Mouse (Mus musculus) ovary, postnatal 10 days (tissue): Measurements from ENCODE around the gene Tuba8.

Experiments used
- DNase-seq: peaks from one replicate; pipeline ENCODE4 v3.0.0; 2022; ENCODE audit warnings: low spot score

Tuba8 gene

DNA sequence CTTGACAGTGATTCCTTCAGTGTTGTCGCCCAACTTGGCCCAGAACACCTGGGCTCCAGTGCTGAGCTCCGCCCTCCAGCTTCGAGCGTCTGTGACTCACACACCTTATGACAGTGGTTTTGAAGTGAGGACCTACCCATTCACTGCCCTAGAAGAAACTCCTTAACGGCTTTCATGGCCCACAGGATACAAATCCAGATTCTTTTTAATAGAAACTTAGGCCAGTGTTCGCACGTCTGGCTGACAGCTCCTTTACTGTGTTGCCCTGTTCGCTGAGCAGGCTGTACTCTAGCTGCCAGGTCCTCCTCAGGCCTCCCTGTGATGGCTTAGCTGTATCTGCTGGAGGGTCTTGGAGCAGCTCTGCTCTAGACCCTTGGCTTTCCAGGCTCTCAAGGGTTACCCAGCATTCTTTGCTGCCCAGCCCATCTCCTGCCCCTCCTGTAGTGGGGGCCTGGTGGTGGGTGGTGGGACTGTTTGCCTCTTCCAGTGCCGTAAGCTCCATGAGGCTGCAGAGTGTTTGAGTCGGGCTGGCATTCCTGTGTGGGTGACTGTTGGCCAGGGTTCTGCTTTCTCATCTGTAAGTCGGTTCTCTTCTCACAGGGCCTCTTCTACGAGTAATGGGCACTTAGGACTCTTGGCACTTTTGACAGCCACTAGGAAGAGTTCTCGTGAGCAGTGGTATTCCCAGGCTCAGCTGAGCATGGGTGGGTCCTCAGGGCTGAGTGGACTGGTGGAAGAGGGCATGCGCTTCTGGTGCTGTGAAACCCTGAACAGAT, 15.4 kb upstream of the Tuba8 start:
- DNase-seq, result no peak

- DNase-seq, result no peak
These were observed 12.6 kb upstream of the Tuba8 start for GRCm38 (mm10) chr6:121197807-121198365.

- DNase-seq, result no peak
These were observed 10.0 kb upstream of the Tuba8 start for GRCm38 (mm10) chr6:121200458-121200857.

DNA sequence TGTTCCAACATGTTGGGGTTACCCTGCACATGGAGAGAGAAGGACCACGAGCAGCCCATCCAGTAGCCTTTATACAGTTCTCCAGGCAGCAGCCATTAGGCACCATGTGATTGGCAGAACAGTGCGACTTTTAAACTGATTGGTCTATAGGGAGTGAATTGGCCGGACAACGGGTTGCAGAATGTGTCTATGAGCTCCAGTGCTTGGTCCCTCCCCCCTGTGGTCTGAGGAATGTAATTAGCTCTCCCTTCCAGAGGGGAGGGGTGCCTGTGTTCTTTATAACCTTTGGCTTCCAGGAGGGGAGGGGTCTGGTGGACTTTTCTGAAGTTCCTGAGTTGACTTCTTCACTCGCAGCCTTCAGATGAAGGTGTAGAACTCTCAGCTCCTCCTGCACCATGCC, 8.5 kb upstream of the Tuba8 start:
- DNase-seq, result no peak

DNA sequence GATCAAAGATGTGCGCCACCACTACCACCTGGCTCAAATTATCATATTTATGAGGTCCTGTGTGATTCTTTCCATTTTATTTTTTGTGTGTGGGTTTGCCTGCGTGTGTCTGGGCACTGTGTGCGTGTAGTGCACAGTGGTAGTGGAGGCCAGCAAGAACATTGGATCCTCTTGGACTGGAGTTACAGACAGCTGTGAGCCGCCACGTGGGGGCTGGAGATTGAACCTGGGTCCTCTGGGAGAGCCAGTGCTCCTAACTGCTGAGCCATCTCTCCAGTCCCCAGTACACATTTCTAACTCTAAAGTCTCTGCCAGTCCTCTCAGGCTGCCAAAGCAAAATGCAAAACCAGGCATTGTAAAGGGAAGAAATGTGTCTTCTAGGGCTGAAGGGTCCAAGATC, 4.0 kb upstream of the Tuba8 start:
- DNase-seq, result no peak

DNA sequence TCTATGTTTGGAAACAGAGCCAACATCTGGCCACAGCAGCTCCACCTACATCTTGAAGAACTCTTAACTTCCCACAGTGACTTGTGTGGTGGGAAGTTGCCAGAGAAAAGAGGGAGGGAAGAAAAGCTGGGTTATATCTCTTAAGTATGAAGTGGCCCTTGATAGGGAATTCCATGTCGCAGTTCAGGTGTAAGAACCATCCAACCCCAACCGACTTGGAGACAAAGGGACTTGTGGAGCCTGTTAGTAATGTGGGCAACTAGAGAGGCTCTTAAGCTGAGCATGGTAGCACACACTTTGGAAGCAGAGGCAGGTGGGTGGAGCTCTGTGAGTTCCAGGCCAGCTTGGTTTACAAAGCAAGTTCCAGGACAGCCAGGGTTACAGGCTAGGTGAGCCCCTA, 912 bp upstream of the Tuba8 start:
- no peak for DNase-seq

GRCm38 (mm10) chr6:121210926-121211289, 412 bp downstream of the Tuba8 start:
- DNase-seq, result no peak

DNA sequence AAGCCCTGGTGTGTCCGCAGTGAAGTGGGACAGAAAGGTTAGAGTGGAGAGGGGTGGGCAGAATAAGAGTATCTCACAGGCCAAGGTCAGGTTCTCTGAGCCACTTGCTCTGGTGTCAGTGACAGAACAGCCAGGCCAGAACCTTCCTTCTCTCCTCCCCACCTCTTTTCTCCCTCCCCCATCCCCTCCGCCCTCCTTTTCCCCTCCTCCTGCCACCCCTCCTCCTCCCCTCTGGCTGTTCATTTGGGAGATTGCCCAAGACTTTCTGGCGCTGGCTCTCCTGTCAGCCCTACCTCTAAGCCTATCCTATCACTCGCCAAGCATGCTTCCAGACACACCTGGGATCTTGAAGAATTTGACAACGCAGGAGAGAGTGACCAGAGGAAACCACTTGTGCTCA, 1.2 kb downstream of the Tuba8 start:
- no peak for DNase-seq

DNA sequence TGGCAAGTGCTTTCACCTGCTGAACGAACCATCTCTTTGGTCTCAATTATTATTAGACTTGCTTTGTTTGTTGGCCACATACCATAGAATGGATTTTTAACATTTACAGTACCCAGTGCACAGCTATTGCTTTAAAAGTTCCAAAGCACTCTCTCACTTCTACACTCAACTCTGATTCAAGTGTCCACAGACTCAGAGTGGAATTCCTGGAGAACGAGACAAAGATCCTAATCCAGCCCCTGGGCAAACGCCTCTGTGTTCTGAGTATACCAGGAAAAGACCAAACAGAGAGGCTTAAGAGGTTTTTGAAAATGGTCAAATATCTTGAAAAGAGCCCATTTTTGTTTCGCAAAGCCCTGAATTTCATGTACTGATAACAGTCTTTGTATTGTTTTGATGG, 2.5 kb downstream of the Tuba8 start:
- DNase-seq, result no peak

- no peak for DNase-seq
These were observed 3.7 kb downstream of the Tuba8 start for GRCm38 (mm10) chr6:121214221-121214620.

- DNase-seq, result no peak
These were observed 4.3 kb downstream of the Tuba8 start for GRCm38 (mm10) chr6:121214667-121215330.

- DNase-seq, result no peak
These were observed 4.8 kb downstream of the Tuba8 start for GRCm38 (mm10) chr6:121215336-121215735.

DNA sequence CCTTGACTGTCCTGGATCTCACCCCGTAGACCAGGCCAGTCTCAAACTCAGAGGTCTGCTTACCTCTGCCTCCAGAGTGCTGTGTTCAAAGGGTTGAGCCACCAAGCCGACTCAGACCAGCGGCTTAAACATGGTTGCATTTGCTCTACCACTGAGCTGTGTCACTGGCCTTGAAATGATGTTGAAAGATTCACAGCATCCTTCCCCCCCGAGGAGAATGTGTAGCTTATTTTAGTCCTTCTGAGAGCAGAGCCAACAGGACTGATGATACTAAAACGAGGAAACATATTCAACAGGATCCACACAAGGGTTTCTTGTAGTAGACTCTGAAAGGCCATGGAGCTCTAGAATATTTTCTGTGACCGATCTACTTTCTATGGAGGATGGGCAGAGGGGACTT, 5.4 kb downstream of the Tuba8 start:
- no peak for DNase-seq

DNA sequence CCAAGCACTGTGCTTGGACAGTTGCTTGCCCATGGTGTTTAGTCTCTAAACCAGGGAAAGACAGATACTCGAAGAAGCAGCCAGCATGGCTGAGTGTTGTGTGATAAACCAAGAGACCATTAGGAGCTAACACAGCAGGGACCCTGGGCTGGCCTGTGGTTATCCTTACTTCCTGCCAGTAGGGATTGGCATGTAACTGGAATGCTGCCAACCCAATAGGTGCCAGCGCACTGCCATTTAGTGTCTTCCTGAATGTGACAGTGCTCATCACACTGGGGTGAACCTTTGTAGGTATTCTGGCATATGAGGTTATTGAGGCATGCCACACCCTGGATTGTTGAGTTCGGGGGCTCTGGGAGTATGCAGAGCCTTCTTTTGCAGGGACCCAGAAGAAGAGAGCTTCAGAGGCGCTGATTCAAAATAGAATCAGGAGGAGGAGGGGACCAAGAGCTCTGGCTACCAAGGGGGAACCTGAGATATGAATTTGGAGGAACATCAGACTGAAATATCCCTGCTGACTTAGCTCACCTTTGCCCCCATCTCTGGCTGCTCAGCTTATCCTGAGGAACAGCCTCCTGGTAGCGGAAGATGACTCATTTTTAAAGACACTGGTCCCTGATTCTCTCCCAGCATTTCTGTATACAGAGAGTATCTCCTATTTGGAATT, 6.2 kb downstream of the Tuba8 start:
- DNase-seq, result no peak

GRCm38 (mm10) chr6:121218002-121218401, 7.5 kb downstream of the Tuba8 start:
- DNase-seq, result no peak

GRCm38 (mm10) chr6:121219406-121219805, 8.9 kb downstream of the Tuba8 start:
- DNase-seq, result no peak

DNA sequence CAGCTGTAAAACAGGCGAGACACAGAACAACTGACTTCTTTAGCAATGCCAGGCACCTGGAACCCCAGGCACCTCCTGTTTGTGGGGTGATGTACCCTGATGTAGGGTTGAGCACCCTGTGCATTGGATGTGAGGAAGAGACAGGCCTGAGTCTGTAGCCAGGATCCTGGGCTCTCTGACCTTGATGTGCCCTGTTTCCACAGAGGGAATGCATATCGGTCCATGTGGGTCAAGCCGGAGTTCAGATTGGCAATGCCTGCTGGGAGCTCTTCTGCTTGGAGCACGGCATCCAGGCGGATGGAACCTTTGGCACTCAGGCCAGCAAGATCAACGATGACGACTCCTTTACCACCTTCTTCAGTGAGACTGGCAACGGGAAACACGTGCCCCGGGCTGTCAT, 9.7 kb downstream of the Tuba8 start:
- no peak for DNase-seq

DNA sequence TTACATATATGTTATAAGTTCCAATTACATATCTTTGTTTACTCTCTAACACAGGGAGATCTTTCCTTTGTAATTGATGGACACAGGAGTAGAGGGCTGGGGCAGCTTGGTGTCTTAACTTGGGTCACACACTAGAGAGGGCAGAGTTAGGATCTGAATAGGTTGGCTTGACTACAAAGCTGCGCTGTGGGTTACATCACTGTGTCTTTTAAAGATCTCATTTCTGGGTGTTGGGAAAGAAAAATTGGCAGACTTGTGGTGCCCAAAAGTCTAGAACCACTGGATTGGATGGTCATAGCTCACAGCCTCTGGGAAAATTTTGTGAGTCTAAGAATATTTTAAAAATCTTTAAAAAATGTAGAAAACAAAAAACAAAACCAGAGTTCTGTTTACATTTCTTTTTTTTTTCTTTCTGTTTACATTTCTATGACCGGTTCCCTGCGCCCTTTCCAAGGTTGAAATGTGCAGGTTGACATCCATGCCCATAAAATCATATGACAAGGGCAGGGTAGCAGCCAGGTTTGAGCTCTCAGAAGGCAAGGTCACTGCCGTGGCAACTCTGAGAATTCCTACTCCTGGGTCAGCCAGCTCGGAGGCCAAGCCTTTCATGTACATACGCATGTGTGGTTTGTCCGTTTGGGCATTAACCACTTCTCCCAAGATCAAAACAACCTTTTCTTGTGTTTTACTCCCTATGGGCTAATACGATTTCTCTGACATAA, 11.5 kb downstream of the Tuba8 start:
- DNase-seq, result no peak

GRCm38 (mm10) chr6:121223001-121223400, 12.5 kb downstream of the Tuba8 start:
- no peak for DNase-seq

DNA sequence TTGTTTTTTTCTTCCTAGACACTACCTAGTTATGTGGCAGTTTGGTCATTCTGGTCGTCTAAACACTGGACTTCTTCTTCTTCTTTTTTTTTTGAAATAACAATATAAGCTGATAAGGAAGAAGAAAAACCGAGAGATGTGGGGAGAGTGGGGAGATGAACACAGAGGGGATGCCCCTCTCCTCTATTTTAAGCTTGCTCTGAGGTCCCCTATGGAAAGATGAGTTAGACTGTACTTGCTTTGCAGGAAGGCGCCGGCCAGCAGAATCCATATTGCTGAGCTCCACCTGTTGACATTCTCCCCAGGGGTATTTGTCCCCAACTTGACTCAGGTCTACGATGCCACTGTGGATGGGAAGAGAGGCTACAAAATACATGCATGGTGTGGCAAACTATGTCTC, 13.6 kb downstream of the Tuba8 start:
- DNase-seq, result no peak

DNA sequence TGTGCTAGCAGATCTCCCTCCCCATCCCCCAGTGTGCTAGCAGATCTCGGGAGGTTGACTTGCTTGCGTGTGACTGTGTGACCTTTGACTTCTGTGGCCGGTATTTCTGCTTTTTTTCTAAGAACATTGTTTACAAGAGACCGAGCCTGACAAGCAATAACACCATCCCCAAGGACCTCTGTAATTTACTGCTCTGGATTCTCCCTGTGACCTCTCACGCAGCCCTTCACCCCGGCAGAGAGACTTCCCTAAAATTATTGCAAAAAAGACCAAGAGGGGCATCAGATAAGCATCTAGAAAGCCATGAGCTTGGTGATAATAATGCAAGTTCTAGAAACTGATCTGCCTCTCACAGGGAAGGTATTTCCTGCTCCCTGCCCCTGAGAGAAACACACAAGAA, 14.5 kb downstream of the Tuba8 start:
- DNase-seq, result no peak

GRCm38 (mm10) chr6:121226043-121226442, 15.5 kb downstream of the Tuba8 start:
- no peak for DNase-seq
